Mouse (Mus musculus): Measurements from ENCODE around the gene Cuedc1.
"Not testable (repeated sequence)": the region's sequence is repeated elsewhere in the genome, so short reads cannot be mapped to it uniquely, and the experiment has no call there.

The Cuedc1 gene

GRCm38 (mm10) chr11:88171876-88172442, 74.1 kb downstream of the Cuedc1 start:
- no peak for DNase-seq (ENCODE audit: low read depth, low spot score)

GRCm38 (mm10) chr11:88172601-88173325, 74.9 kb downstream of the Cuedc1 start:
- no peak for DNase-seq (ENCODE audit: low read depth, low spot score)

GRCm38 (mm10) chr11:88173386-88174025, 75.6 kb downstream of the Cuedc1 start:
- DNase-seq (ENCODE audit: low read depth, low spot score) = no peak

GRCm38 (mm10) chr11:88180467-88180958, 82.7 kb downstream of the Cuedc1 start:
- no peak for DNase-seq (ENCODE audit: low read depth, low spot score)

GRCm38 (mm10) chr11:88180959-88181619, 83.2 kb downstream of the Cuedc1 start:
- no peak for DNase-seq (ENCODE audit: low read depth, low spot score)

GRCm38 (mm10) chr11:88184632-88185180, 86.8 kb downstream of the Cuedc1 start:
- DNase-seq (ENCODE audit: low read depth, low spot score) = no peak

- no peak for DNase-seq (ENCODE audit: low read depth, low spot score)
These were observed 88.5 kb downstream of the Cuedc1 start for GRCm38 (mm10) chr11:88186078-88186946.

- no peak for DNase-seq (ENCODE audit: low read depth, low spot score)
These were observed 89.0 kb downstream of the Cuedc1 start for GRCm38 (mm10) chr11:88186947-88187243.

- peak; percentile 90 for DNase-seq (ENCODE audit: low read depth, low spot score)
These were observed 89.7 kb downstream of the Cuedc1 start for GRCm38 (mm10) chr11:88187417-88188133.

- no peak for DNase-seq (ENCODE audit: low read depth, low spot score)
These were observed 90.4 kb downstream of the Cuedc1 start for GRCm38 (mm10) chr11:88188216-88188615.

- no peak for DNase-seq (ENCODE audit: low read depth, low spot score)
These were observed 90.8 kb downstream of the Cuedc1 start for GRCm38 (mm10) chr11:88188635-88189034.

- peak; percentile 57 for DNase-seq (ENCODE audit: low read depth, low spot score)
These were observed 94.7 kb downstream of the Cuedc1 start for GRCm38 (mm10) chr11:88192595-88192994.

- peak; percentile 34 for DNase-seq (ENCODE audit: low read depth, low spot score)
These were observed 95.4 kb downstream of the Cuedc1 start for GRCm38 (mm10) chr11:88193098-88193823.

GRCm38 (mm10) chr11:88193824-88194696, 96.2 kb downstream of the Cuedc1 start:
- DNase-seq (ENCODE audit: low read depth, low spot score) = peak; percentile 77

- DNase-seq (ENCODE audit: low read depth, low spot score) = not testable (repeated sequence)
These were observed 97.8 kb downstream of the Cuedc1 start for GRCm38 (mm10) chr11:88195699-88196098.

- peak; percentile 78 for DNase-seq (ENCODE audit: low read depth, low spot score)
These were observed 99.3 kb downstream of the Cuedc1 start for GRCm38 (mm10) chr11:88197153-88197576.

- no peak for DNase-seq (ENCODE audit: low read depth, low spot score)
These were observed 100.4 kb downstream of the Cuedc1 start for GRCm38 (mm10) chr11:88198223-88198622.

- no peak for DNase-seq (ENCODE audit: low read depth, low spot score)
These were observed 103.3 kb downstream of the Cuedc1 start for GRCm38 (mm10) chr11:88201172-88201571.

- no peak for DNase-seq (ENCODE audit: low read depth, low spot score)
These were observed 104.2 kb downstream of the Cuedc1 start for GRCm38 (mm10) chr11:88202077-88202476.
